Mouse (Mus musculus): ENCODE results near the gene Ampd1. TPM values are rescaled to one million over a fixed set of nuclear protein-coding genes. Genes with fewer than 3 reads are reported as not detected.

Ampd1 gene
- polyA plus RNA-seq, 1 experiment, result not detected

GRCm38 (mm10) chr3:103100735-103101134 lies 26.9 kb downstream of the Ampd1 start:
- no peaks in the 10 kb centered on the region for H3K9me3 ChIP-seq (ENCODE audit: control insufficient read depth, low read length)
- peaks cover 15% of the 10 kb centered on the region for H3K27me3 ChIP-seq (ENCODE audit: control insufficient read depth)
- H3K36me3 ChIP-seq (ENCODE audit: control insufficient read depth), result peaks cover 11% of the 10 kb centered on the region
- TF ChIP-seq TAL1 (IDR thresholded peaks at IDR 0.05; ENCODE audit: low read length), result no peak
- peaks cover 49% of the 10 kb centered on the region for H3K4me1 ChIP-seq (ENCODE audit: control insufficient read depth)
- H3K4me3 ChIP-seq (replicated peaks), result no peak overlapping the region

- TF ChIP-seq TAL1 (IDR thresholded peaks at IDR 0.05; ENCODE audit: low read length), result no peak
- Histone ChIP-seq H3K36me3 (ENCODE audit: control insufficient read depth) (peaks cover 14% of the 10 kb centered on the region), H3K27me3 (ENCODE audit: control insufficient read depth) (peaks cover 15% of the 10 kb centered on the region), H3K4me1 (ENCODE audit: control insufficient read depth) (peaks cover 53% of the 10 kb centered on the region), H3K9me3 (ENCODE audit: control insufficient read depth, low read length) (no peaks in the 10 kb centered on the region), H3K4me3 (replicated peaks) (no peak overlapping the region)
Observed at GRCm38 (mm10) chr3:103101194-103101593, 27.4 kb downstream of the Ampd1 start.

GRCm38 (mm10) chr3:103101909-103102308 lies 28.1 kb downstream of the Ampd1 start:
- Histone ChIP-seq H3K4me3 (replicated peaks) (peak overlapping the region; percentile 87), H3K9me3 (ENCODE audit: control insufficient read depth, low read length) (no peaks in the 10 kb centered on the region), H3K4me1 (ENCODE audit: control insufficient read depth) (peaks cover 58% of the 10 kb centered on the region), H3K36me3 (ENCODE audit: control insufficient read depth) (peaks cover 14% of the 10 kb centered on the region), H3K27me3 (ENCODE audit: control insufficient read depth) (peaks cover 15% of the 10 kb centered on the region)
- no peak for TF ChIP-seq TAL1 (IDR thresholded peaks at IDR 0.05; ENCODE audit: low read length)
- no peak for TF ChIP-seq GATA1 (IDR thresholded peaks at IDR 0.05; ENCODE audit: low read length)

GRCm38 (mm10) chr3:103102454-103103390 lies 28.9 kb downstream of the Ampd1 start, which contains the start of gene Dennd2c:
Gene Dennd2c (plus strand): TSS chr3:103102604.
- Histone ChIP-seq H3K4me3 (replicated peaks) (peak within 1 kb of the TSS; percentile 87), H3K9me3 (ENCODE audit: control insufficient read depth, low read length) (no peaks in the 10 kb centered on the region), H3K27me3 (ENCODE audit: control insufficient read depth) (peaks cover 11% of the 10 kb centered on the region), H3K4me1 (ENCODE audit: control insufficient read depth) (peaks cover 66% of the 10 kb centered on the region), H3K36me3 (ENCODE audit: control insufficient read depth) (peaks cover 15% of the 10 kb centered on the region)
- no peak for TF ChIP-seq GATA1 (IDR thresholded peaks at IDR 0.05; ENCODE audit: low read length)
- TF ChIP-seq TAL1 (IDR thresholded peaks at IDR 0.05; ENCODE audit: low read length), result no peak

- Histone ChIP-seq H3K27me3 (ENCODE audit: control insufficient read depth) (no peaks in the 10 kb centered on the region), H3K4me3 (replicated peaks) (peak overlapping the region; percentile 27), H3K36me3 (ENCODE audit: control insufficient read depth) (peaks cover 54% of the 10 kb centered on the region), H3K9me3 (ENCODE audit: control insufficient read depth, low read length) (no peaks in the 10 kb centered on the region), H3K4me1 (ENCODE audit: control insufficient read depth) (peaks cover 85% of the 10 kb centered on the region)
- TF ChIP-seq TAL1 (IDR thresholded peaks at IDR 0.05; ENCODE audit: low read length) (no peak), GATA1 (IDR thresholded peaks at IDR 0.05; ENCODE audit: low read length) (no peak)
Observed at GRCm38 (mm10) chr3:103107565-103108240, 33.9 kb downstream of the Ampd1 start.

GRCm38 (mm10) chr3:103112216-103112615 lies 38.4 kb downstream of the Ampd1 start:
- H3K36me3 ChIP-seq (ENCODE audit: control insufficient read depth), result peaks cover 57% of the 10 kb centered on the region
- no peaks in the 10 kb centered on the region for H3K27me3 ChIP-seq (ENCODE audit: control insufficient read depth)
- no peak overlapping the region for H3K4me3 ChIP-seq (replicated peaks)
- H3K9me3 ChIP-seq (ENCODE audit: control insufficient read depth, low read length), result no peaks in the 10 kb centered on the region
- no peak for TF ChIP-seq TAL1 (IDR thresholded peaks at IDR 0.05; ENCODE audit: low read length)
- TF ChIP-seq GATA1 (IDR thresholded peaks at IDR 0.05; ENCODE audit: low read length), result no peak
- H3K4me1 ChIP-seq (ENCODE audit: control insufficient read depth), result peaks cover 67% of the 10 kb centered on the region

GRCm38 (mm10) chr3:103123636-103124035 lies 49.8 kb downstream of the Ampd1 start:
- peaks cover 4% of the 10 kb centered on the region; the same call in 1 of the 2 replicates for H3K9me3 ChIP-seq (ENCODE audit: control insufficient read depth, low read length)
- no peak overlapping the region for H3K4me3 ChIP-seq (replicated peaks)
- TF ChIP-seq GATA1 (IDR thresholded peaks at IDR 0.05; ENCODE audit: low read length), result no peak
- no peak for TF ChIP-seq TAL1 (IDR thresholded peaks at IDR 0.05; ENCODE audit: low read length)
- H3K4me1 ChIP-seq (ENCODE audit: control insufficient read depth), result peaks cover 67% of the 10 kb centered on the region
- H3K36me3 ChIP-seq (ENCODE audit: control insufficient read depth), result peaks cover 42% of the 10 kb centered on the region
- no peaks in the 10 kb centered on the region for H3K27me3 ChIP-seq (ENCODE audit: control insufficient read depth)

GRCm38 (mm10) chr3:103126138-103126537 lies 52.3 kb downstream of the Ampd1 start:
- Histone ChIP-seq H3K27me3 (ENCODE audit: control insufficient read depth) (no peaks in the 10 kb centered on the region), H3K9me3 (ENCODE audit: control insufficient read depth, low read length) (peaks cover 4% of the 10 kb centered on the region; the same call in 1 of the 2 replicates), H3K4me1 (ENCODE audit: control insufficient read depth) (peaks cover 74% of the 10 kb centered on the region), H3K36me3 (ENCODE audit: control insufficient read depth) (peaks cover 47% of the 10 kb centered on the region), H3K4me3 (replicated peaks) (no peak overlapping the region)
- TF ChIP-seq GATA1 (IDR thresholded peaks at IDR 0.05; ENCODE audit: low read length) (no peak), TAL1 (IDR thresholded peaks at IDR 0.05; ENCODE audit: low read length) (no peak)

GRCm38 (mm10) chr3:103127177-103127576 lies 53.4 kb downstream of the Ampd1 start:
- peaks cover 9% of the 10 kb centered on the region for H3K9me3 ChIP-seq (ENCODE audit: control insufficient read depth, low read length)
- peaks cover 56% of the 10 kb centered on the region for H3K36me3 ChIP-seq (ENCODE audit: control insufficient read depth)
- TF ChIP-seq GATA1 (IDR thresholded peaks at IDR 0.05; ENCODE audit: low read length) (no peak), TAL1 (IDR thresholded peaks at IDR 0.05; ENCODE audit: low read length) (no peak)
- H3K27me3 ChIP-seq (ENCODE audit: control insufficient read depth), result no peaks in the 10 kb centered on the region
- H3K4me1 ChIP-seq (ENCODE audit: control insufficient read depth), result peaks cover 79% of the 10 kb centered on the region
- no peak overlapping the region for H3K4me3 ChIP-seq (replicated peaks)

Data from erythroblast, embryonic 14.5 days (primary cell).